Mouse (Mus musculus): ENCODE data around the gene Asah2. TPM values are rescaled to one million over a fixed set of nuclear protein-coding genes. Genes with fewer than 3 reads are reported as not detected.
A peak's percentile ranks its signal among the peaks of the same experiment; 100 is the strongest.

Asah2 gene
- total and polyA plus RNA-seq, 3 experiments = 0.38 to 0.73 (median 0.63) TPM

DNA sequence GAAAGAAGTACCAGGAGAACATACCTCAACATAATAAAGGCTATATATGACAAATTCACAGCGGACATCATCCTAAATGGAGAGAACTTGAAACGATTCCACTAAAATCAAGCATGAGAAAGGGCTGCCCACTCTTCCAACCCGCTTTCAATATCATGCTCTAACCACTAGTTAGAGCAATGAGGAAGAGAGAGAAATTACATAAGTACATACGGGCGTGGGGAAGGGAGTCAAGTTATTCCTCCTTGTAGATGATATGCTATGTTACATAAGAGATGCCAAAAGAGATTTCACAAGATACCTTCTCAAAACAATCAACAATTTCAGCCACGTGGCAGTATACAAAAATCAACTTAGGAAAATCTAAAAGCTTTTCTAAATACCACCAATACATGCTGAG, 117.0 kb downstream of the Asah2 start:
- H3K79me2 ChIP-seq (replicated peaks; ENCODE audit: control insufficient read depth, extremely low read depth, insufficient read depth, poor library complexity, severe bottlenecking) = no peaks in the 10 kb centered on the region
- no peaks in the 10 kb centered on the region for H3K9me3 ChIP-seq (replicated peaks; ENCODE audit: low read length)
- TF ChIP-seq ZNF384 (IDR thresholded peaks at IDR 0.05; ENCODE audit: low read depth, low read length) (no peak), MAFK (IDR thresholded peaks at IDR 0.05; ENCODE audit: insufficient replicate concordance, low read length) (no peak), JUND (conservative IDR thresholded peaks at IDR 0.05; ENCODE audit: low read depth, low read length) (no peak), ELF1 (IDR thresholded peaks at IDR 0.05; ENCODE audit: low read depth, low read length) (no peak), MXI1 (IDR thresholded peaks at IDR 0.05; ENCODE audit: low read depth, low read length) (no peak), CHD1 (IDR thresholded peaks at IDR 0.05; ENCODE audit: low read depth, low read length) (no peak), TBP (conservative IDR thresholded peaks at IDR 0.05; ENCODE audit: low read depth, low read length) (no peak), ETS1 (conservative IDR thresholded peaks at IDR 0.05; ENCODE audit: low read depth, low read length) (no peak), TCF12 (IDR thresholded peaks at IDR 0.05; ENCODE audit: low read depth, low read length) (no peak), NELFE (IDR thresholded peaks at IDR 0.05; ENCODE audit: low read depth, low read length) (no peak), E2F4 (IDR thresholded peaks at IDR 0.05; ENCODE audit: insufficient replicate concordance, low read depth, low read length) (no peak), EP300 (IDR thresholded peaks at IDR 0.05; ENCODE audit: low read length) (no peak), SMC3 (IDR thresholded peaks at IDR 0.05; ENCODE audit: low read depth, low read length) (no peak)
- H3K27me3 ChIP-seq (replicated peaks) = no peaks in the 10 kb centered on the region
- dilution Hi-C loops (cut with MboI; ENCODE audit: extremely low pct_ligation_motif_present, extremely low pct_unique_long_range_greater_than_20kb, low sequenced_read_pairs) (no loop called here), in situ Hi-C loops (cut with MboI; ENCODE audit: low pct_ligation_motif_present, low pct_unique_long_range_greater_than_20kb, low sequenced_read_pairs) (no loop called here)
- no peak for DNase-seq (ENCODE audit: extremely low read depth)
- no peaks in the 10 kb centered on the region for H3K36me3 ChIP-seq (replicated peaks in 1 of 2; ENCODE audit: control insufficient read depth in 1 of 2, insufficient read depth in 1 of 2, low read length in 1 of 2)
- no peak overlapping the region for H3K27ac ChIP-seq (ENCODE audit: insufficient read depth, low read depth)
- H3K4me2 ChIP-seq (ENCODE audit: insufficient read depth, low read depth, poor library complexity, severe bottlenecking) = no peak overlapping the region
- H3K4me3 ChIP-seq (replicated peaks in 1 of 3; ENCODE audit: low read depth in 2 of 3, low read length in 2 of 3, poor library complexity in 1 of 3) = no peak overlapping the region
- H3K4me1 ChIP-seq (ENCODE audit: control insufficient read depth in 1 of 2, insufficient read depth in 2 of 2) = no peaks in the 10 kb centered on the region
- H3K9ac ChIP-seq (ENCODE audit: insufficient read depth, low read depth) = no peak overlapping the region

DNA sequence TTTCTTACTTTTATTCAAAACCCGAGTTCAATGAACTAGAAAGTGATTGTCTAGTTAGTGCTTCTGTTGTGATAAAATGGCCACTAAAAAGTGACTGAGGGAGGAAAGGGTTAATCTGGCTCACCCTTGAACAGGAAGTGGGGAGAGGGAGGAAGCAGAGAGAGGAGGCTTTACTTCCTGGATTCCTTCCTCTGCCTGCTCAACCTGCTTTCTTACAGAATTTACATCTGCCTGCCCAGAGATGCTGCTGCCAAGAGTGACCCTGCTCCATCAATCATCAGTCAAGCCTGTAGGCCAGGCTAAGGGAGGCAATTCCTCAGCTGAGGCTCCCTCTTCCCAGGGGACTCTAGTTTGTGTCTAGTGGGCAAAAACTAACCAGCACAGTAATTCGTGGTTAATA, 132.1 kb downstream of the Asah2 start:
- H3K36me3 ChIP-seq (replicated peaks in 1 of 2; ENCODE audit: control insufficient read depth in 1 of 2, insufficient read depth in 1 of 2, low read length in 1 of 2) = no peaks in the 10 kb centered on the region
- H3K4me2 ChIP-seq (ENCODE audit: insufficient read depth, low read depth, poor library complexity, severe bottlenecking) = no peak overlapping the region
- peaks cover 0 to 16% of the 10 kb centered on the region in 2 experiments; a peak in 2 of 4 replicates for H3K4me1 ChIP-seq (ENCODE audit: control insufficient read depth in 1 of 2, insufficient read depth in 2 of 2)
- H3K79me2 ChIP-seq (replicated peaks; ENCODE audit: control insufficient read depth, extremely low read depth, insufficient read depth, poor library complexity, severe bottlenecking) = no peaks in the 10 kb centered on the region
- DNase-seq (ENCODE audit: extremely low read depth) = no peak
- H3K27me3 ChIP-seq (replicated peaks) = no peaks in the 10 kb centered on the region
- dilution Hi-C loops (cut with MboI; ENCODE audit: extremely low pct_ligation_motif_present, extremely low pct_unique_long_range_greater_than_20kb, low sequenced_read_pairs) (no loop called here), in situ Hi-C loops (cut with MboI; ENCODE audit: low pct_ligation_motif_present, low pct_unique_long_range_greater_than_20kb, low sequenced_read_pairs) (no loop called here)
- TF ChIP-seq CTCF (conservative IDR thresholded peaks at IDR 0.05 in 1 of 2, IDR thresholded peaks at IDR 0.05 in 1 of 2; ENCODE audit: low read depth in 2 of 2, low read length in 2 of 2) (no peak), ELF1 (IDR thresholded peaks at IDR 0.05; ENCODE audit: low read depth, low read length) (peak; percentile 49; the same call in 1 of the 2 replicates)
- no peak overlapping the region for H3K4me3 ChIP-seq (replicated peaks in 1 of 3; ENCODE audit: low read depth in 2 of 3, low read length in 2 of 3, poor library complexity in 1 of 3)
- no peak overlapping the region for H3K9ac ChIP-seq (ENCODE audit: insufficient read depth, low read depth)
- no peak overlapping the region for H3K27ac ChIP-seq (ENCODE audit: insufficient read depth, low read depth)
- H3K9me3 ChIP-seq (replicated peaks; ENCODE audit: low read length) = no peaks in the 10 kb centered on the region

DNA sequence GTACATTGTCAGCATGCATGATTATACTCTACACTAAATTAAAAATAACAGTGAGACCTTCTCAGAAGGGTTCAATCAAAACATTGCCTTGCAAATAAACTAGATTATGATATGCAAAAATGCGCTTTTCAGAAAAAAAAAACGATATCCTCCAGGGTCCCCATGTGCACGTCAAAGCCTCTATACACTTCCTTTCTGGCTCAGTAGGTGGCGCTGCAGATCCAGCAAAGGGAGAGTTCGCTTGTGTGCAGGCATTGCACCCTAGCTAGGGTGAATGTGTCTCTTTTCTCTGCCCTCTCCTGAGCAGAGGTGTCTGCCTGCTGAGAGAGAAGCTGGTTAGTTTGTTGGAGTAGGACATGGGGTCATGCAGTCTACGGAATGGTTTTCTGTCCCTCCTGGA, 136.0 kb downstream of the Asah2 start:
- H3K4me1 ChIP-seq (ENCODE audit: control insufficient read depth in 1 of 2, insufficient read depth in 2 of 2) = peaks cover 0 to 36% of the 10 kb centered on the region in 2 experiments; a peak in 2 of 4 replicates
- no peak overlapping the region for H3K27ac ChIP-seq (ENCODE audit: insufficient read depth, low read depth)
- H3K27me3 ChIP-seq (replicated peaks) = no peaks in the 10 kb centered on the region
- H3K9me3 ChIP-seq (replicated peaks; ENCODE audit: low read length) = no peaks in the 10 kb centered on the region
- dilution Hi-C loops (cut with MboI; ENCODE audit: extremely low pct_ligation_motif_present, extremely low pct_unique_long_range_greater_than_20kb, low sequenced_read_pairs) = no loop called here
- no peaks in the 10 kb centered on the region for H3K36me3 ChIP-seq (replicated peaks in 1 of 2; ENCODE audit: control insufficient read depth in 1 of 2, insufficient read depth in 1 of 2, low read length in 1 of 2)
- no peaks in the 10 kb centered on the region for H3K79me2 ChIP-seq (replicated peaks; ENCODE audit: control insufficient read depth, extremely low read depth, insufficient read depth, poor library complexity, severe bottlenecking)
- H3K9ac ChIP-seq (ENCODE audit: insufficient read depth, low read depth) = no peak overlapping the region
- in situ Hi-C loops (cut with MboI; ENCODE audit: low pct_ligation_motif_present, low pct_unique_long_range_greater_than_20kb, low sequenced_read_pairs) = no loop called here
- no peak overlapping the region for H3K4me2 ChIP-seq (ENCODE audit: insufficient read depth, low read depth, poor library complexity, severe bottlenecking)
- no peak overlapping the region for H3K4me3 ChIP-seq (replicated peaks in 1 of 3; ENCODE audit: low read depth in 2 of 3, low read length in 2 of 3, poor library complexity in 1 of 3)
- peak; percentile 90 for DNase-seq (ENCODE audit: extremely low read depth)
- no peak for TF ChIP-seq MAX (IDR thresholded peaks at IDR 0.05; ENCODE audit: low read length)
- peak; percentile 81 for TF ChIP-seq RAD21 (IDR thresholded peaks at IDR 0.05; ENCODE audit: low read depth, low read length)
- TF ChIP-seq USF1 (IDR thresholded peaks at IDR 0.05; ENCODE audit: low read depth, low read length) = no peak
- no peak for TF ChIP-seq MAFK (IDR thresholded peaks at IDR 0.05; ENCODE audit: insufficient replicate concordance, low read length)
- no peak for TF ChIP-seq ZC3H11A (IDR thresholded peaks at IDR 0.05; ENCODE audit: low read depth, low read length)
- TF ChIP-seq MXI1 (IDR thresholded peaks at IDR 0.05; ENCODE audit: low read depth, low read length) = no peak
- TF ChIP-seq MEF2A (IDR thresholded peaks at IDR 0.05; ENCODE audit: borderline replicate concordance, low read depth, low read length) = no peak
- no peak for TF ChIP-seq SIN3A (IDR thresholded peaks at IDR 0.05; ENCODE audit: low read length)
- no peak for TF ChIP-seq CHD2 (IDR thresholded peaks at IDR 0.05; ENCODE audit: low read length)
- no peak for TF ChIP-seq TCF12 (IDR thresholded peaks at IDR 0.05; ENCODE audit: low read depth, low read length)
- no peak for TF ChIP-seq ETS1 (conservative IDR thresholded peaks at IDR 0.05; ENCODE audit: low read depth, low read length)
- no peak for TF ChIP-seq IRF4 (IDR thresholded peaks at IDR 0.05; ENCODE audit: low read depth, low read length)
- no peak for TF ChIP-seq PAX5 (IDR thresholded peaks at IDR 0.05; ENCODE audit: low read length)
- no peak for TF ChIP-seq ELF1 (IDR thresholded peaks at IDR 0.05; ENCODE audit: low read depth, low read length)
- TF ChIP-seq ZKSCAN1 (IDR thresholded peaks at IDR 0.05; ENCODE audit: borderline replicate concordance, low read depth, low read length) = no peak
- no peak for TF ChIP-seq CHD1 (IDR thresholded peaks at IDR 0.05; ENCODE audit: low read depth, low read length)
- TF ChIP-seq GABPA (IDR thresholded peaks at IDR 0.05; ENCODE audit: insufficient replicate concordance, low read depth, low read length) = no peak
- TF ChIP-seq POLR2AphosphoS2 (IDR thresholded peaks at IDR 0.05; ENCODE audit: low read depth, low read length) = no peak
- TF ChIP-seq EP300 (IDR thresholded peaks at IDR 0.05; ENCODE audit: low read length) = no peak

Data from CH12.LX (cell line).